ENCODE assay signal across 12 mouse cellular contexts in the genomic region with DNA sequence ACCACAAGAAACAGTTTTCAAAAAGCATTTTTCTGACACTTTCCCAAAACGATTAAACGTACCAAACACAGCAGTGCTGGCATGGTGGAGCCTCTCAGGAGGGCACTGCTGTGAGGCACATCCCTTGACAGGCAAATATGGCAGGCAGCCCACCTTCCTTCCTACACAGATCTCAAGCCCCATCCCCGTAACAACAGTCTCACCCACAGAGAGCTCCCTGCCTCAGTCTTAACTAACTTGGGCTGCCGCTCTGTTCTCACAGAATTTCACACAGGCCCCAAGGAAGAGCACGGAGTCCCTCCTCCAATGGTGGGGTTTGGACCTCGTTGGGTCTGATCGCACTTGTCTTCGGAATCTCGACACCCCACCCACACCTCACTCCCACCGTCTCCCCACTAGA.
"Had no signal": no experiment of that assay in that cellular context is flagged by ENCODE, and none has a peak within 500 bp of the region (broad histone marks: within the 10 kb centered on the region; RNA-seq: fewer than 3 reads in every experiment).

No protein-coding gene starts in this region.

- H3K9me3 ChIP-seq: limb, embryonic 13.5 days; midbrain, embryonic 15.5 days; neural tube, embryonic 12.5 days had no signal

- H3K4me3 ChIP-seq: limb, embryonic 13.5 days; midbrain, embryonic 15.5 days; neural tube, embryonic 12.5 days had no signal

- H3K27ac ChIP-seq: liver, embryonic 14.5 days; midbrain, embryonic 15.5 days; neural tube, embryonic 12.5 days had no signal

- DNase-seq: kidney, adult 11 months; kidney, postnatal 10 days; layer of hippocampus, postnatal 36 days; left cerebral cortex, postnatal 4 days; lung, adult 18-20 months; lung, postnatal 36 days; thymus, adult 2 months; thymus, postnatal 36 days had no signal

- H3K27me3 ChIP-seq: limb, embryonic 13.5 days; midbrain, embryonic 15.5 days; neural tube, embryonic 12.5 days had no signal

- H3K9ac ChIP-seq: limb, embryonic 13.5 days; liver, embryonic 14.5 days; midbrain, embryonic 15.5 days; neural tube, embryonic 12.5 days had no signal

- ATAC-seq: midbrain, embryonic 15.5 days had no signal

- H3K4me2 ChIP-seq: limb, embryonic 13.5 days; midbrain, embryonic 15.5 days; neural tube, embryonic 12.5 days had no signal
